Mouse (Mus musculus) spleen, adult 18-20 months (tissue): Measurements from ENCODE around the gene Podn.
A peak's percentile ranks its signal among the peaks of the same experiment; 100 is the strongest.

Source experiments
- DNase-seq, 2 experiments: peaks; one replicate each; pipeline ENCODE4 v3.0.0; 2022; ENCODE audit warnings: mixed read lengths in 2 of 2

Gene Podn

GRCm38 (mm10) chr4:108037027-108037426 is 59.2 kb downstream of the Podn start:
- DNase-seq: no peak

- no peak for DNase-seq
Measured at GRCm38 (mm10) chr4:108033041-108033764, 63.0 kb downstream of the Podn start.

- no peak for DNase-seq
Measured at GRCm38 (mm10) chr4:108032352-108032849, 63.8 kb downstream of the Podn start.

DNA sequence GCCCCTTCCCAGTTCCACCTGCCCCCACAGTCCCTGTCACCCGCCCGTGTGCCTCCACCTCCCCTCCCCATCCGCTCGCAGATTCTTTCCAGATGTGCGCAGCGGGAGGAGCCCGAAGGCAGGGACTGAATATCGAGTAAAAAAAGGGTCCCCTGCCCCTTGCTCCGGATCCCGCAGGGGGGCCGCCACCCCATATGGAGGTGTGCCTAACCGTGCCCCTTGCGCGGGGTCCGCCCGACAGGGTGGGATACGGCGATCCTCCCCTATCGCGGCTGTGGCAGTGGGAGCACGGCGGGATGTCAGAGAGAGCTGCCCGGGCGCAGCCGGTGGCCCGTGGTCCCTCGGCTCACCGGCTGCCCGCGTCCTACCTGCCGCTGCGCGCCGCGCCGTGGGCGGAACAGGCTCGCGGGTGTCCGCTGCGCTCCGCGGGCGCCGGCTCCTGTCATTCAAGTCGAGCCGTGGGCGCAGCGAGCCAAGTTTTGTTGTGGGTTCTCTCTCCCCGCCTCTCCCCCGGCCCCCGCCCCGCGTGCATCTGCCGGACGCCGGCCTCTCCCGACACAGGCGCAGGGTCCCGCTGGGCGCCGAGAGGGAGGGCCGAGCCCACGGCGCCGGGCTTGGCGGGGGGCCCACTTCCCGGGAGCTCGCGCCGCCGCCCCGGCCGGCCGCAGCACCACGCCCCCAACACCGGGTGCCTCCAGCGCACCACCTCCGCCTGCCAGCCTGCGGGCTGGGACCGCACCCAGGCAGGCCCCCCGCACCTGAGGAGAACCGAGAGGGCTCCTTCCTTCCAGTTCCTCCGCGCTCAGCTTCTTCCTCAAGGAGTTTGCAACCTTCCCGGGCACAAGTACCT is 64.5 kb downstream of the Podn start:
- no peak for DNase-seq

GRCm38 (mm10) chr4:108030888-108031501 is 65.2 kb downstream of the Podn start:
- no peak for DNase-seq

- no peak for DNase-seq
Measured at GRCm38 (mm10) chr4:108026193-108026592, 70.1 kb downstream of the Podn start.

GRCm38 (mm10) chr4:108025269-108025668 is 71.0 kb downstream of the Podn start:
- DNase-seq: no peak

GRCm38 (mm10) chr4:108024641-108025040 is 71.6 kb downstream of the Podn start:
- no peak for DNase-seq

GRCm38 (mm10) chr4:108023186-108023585 is 73.1 kb downstream of the Podn start:
- no peak for DNase-seq

GRCm38 (mm10) chr4:108020178-108020577 is 76.1 kb downstream of the Podn start:
- no peak for DNase-seq

- DNase-seq: no peak
Measured at GRCm38 (mm10) chr4:108018961-108019921, 77.0 kb downstream of the Podn start.

DNA sequence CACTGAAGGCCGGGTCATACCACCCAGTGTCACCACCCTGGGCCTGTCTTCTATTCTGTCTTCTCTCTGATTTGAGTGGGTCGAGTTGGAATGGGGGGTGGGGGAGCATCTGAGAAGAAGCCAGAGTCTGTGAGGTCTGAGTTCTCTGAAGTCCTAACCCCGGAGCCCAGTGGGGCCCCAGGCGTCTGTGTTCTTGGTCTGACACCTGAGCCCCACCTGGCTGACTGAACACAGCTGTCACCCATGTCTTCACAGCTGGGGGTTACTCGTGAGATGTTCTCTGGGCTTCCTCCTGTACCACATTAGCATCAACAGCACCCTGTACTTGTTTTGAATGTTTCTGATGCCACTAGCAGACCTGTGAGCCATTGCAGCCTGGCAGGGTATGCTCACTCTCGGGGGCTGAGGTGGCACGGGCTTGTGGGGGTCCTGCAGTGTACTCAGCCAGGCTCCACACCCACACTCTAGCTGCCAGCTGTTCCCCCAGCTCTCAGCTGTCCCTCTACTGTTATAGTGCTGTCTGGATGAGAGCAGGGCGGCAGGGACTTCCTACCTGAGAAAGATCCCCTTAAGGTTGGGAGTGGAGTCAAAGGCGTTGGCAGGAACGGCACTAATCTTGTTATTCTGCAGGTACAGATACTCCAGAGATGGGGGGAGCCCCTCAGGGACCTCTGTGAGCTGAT is 77.9 kb downstream of the Podn start:
- DNase-seq: no peak

- no peak for DNase-seq
Measured at GRCm38 (mm10) chr4:108017839-108018238, 78.4 kb downstream of the Podn start.

- no peak for DNase-seq
Measured at GRCm38 (mm10) chr4:108016321-108016720, 79.9 kb downstream of the Podn start.

- peak in 1 of 2 experiments; percentile 9 for DNase-seq
Measured at GRCm38 (mm10) chr4:108015067-108015765, 81.0 kb downstream of the Podn start.

DNA sequence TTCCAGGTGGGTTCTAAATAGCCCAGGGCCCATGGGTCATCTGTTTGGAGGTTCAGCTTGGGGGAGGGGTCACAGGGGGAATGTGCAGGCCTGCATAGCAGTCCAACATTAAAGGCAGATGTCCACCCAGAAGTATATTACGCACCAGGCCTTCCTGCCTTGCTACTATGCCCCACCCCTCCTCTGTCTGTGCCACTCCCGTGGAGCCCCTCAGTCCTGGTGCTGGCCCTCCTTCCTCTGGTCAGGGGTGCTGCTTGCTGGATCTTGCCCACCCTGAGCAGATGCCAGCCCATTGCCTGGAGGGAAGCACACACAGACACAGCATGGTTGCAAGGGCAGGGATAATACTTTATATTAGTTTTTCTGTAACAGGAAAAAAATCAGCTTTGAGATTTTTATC is 81.8 kb downstream of the Podn start:
- DNase-seq: no peak

DNA sequence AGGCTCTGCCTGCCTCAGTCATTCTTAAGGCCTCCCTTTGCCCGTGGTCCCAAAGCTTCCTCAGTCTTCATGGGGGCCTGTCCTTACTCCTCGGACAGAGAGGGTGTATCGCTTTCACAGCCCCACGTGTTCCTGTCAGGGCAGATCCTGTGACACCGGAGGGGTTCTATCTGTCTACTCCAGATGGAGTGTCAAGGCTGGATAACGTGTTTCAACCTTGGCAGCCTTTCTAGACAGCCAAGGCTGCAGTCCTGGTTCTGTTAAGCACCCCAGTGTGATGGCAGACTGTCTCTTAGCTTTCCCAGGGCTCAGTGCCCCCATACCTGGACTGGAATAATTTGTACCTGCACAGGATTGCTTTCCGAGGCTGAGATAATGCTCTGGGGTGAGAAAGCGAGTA is 87.7 kb downstream of the Podn start:
- no peak for DNase-seq

DNA sequence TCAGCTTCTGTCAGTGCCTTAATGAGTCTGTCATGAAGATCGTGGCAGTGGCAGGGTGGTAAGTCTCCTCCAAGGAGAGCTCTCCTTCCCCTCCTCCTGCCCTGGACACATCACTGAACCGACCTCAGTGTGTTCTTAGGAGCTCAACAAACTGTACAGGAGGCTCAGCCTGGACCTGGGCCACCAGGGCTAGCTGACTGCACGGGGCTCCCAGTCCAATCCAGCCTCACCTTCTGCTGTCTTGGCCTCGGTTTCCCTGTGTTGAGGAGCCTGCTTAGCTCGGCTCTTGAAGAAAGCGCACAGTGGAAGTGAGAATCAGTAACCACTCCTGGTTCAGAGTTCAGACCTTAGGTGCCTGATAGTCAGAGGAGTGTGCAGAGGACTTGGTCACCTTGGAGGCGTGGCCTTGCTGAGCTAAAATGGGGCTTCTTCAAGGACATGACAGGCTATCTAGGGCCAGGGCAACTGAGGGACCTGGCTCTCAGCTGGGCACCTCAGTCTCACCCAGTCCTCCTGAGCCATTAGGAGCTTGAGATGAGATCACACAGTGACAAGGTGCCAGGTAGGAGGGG is 88.6 kb downstream of the Podn start:
- no peak for DNase-seq

DNA sequence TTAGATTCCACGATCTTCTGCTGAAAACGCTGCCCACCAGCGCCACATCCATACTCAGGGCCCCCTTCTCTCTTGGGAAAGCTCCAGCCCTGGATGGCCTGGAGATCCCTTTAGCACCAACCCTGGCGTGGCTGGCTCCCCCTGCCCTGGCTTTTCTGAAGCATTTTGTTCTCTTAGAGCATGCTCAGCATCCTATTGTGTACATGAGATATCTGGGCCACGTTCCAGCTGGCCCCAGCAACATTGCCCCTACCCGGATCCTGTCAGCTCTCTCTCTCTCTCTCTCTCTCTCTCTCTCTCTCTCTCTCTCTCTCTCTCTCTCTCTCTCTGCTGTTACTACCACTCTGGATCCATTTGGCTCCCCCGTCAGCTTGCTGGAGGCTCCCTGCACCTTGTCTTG is 90.9 kb downstream of the Podn start:
- DNase-seq: no peak

DNA sequence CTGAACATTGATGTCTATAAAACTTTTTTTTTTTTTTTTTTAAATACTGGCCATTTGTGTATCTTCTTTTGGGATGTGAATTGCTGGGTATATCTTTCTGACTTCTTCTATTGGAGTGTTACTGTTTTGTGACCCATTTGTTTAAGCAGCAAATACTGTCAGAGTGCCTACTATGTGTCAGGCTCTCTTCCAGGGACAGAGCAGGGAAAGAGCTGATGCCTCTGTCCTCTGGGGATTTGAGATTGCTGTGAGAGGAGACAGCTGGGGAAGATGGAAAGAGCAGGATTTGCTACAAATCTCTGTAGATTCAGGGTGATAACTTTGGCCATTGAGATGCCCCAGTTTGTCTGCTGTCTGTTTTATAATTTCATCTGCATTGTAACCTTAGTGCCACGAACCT is 96.9 kb downstream of the Podn start:
- no peak for DNase-seq
